Mouse (Mus musculus): ENCODE measurements around the gene Afmid. TPM values are rescaled to one million over a fixed set of nuclear protein-coding genes. Genes with fewer than 3 reads are reported as not detected.
"Not testable (repeated sequence)": the region's sequence is repeated elsewhere in the genome, so short reads cannot be mapped to it uniquely, and the experiment has no call there.

Afmid gene
- polyA plus RNA-seq, 2 experiments, result 5.3 to 10.4 TPM

GRCm38 (mm10) chr11:117782705-117783034 lies 43.1 kb upstream of the Afmid start:
- H3K4me2 ChIP-seq (replicated peaks; ENCODE audit: low read depth, low read length, severe bottlenecking), result peak overlapping the region; percentile 56
- no peak overlapping the region for H3K27ac ChIP-seq (replicated peaks; ENCODE audit: low read depth, low read length)
- DNase-seq (ENCODE audit: low spot score), result no peak
- peak overlapping the region; percentile 25 for H3K4me3 ChIP-seq (replicated peaks; ENCODE audit: low read length)
- no peak for TF ChIP-seq POLR2A (IDR thresholded peaks at IDR 0.05; ENCODE audit: borderline replicate concordance, extremely low read depth, insufficient read depth, insufficient read length)
- ATAC-seq (ENCODE audit: low FRiP score, low read depth), result no peak
- peaks cover 35% of the 10 kb centered on the region for H3K4me1 ChIP-seq (ENCODE audit: control insufficient read depth, insufficient read depth, low read length)
- peak overlapping the region; percentile 52; the same call in 1 of the 2 replicates for H3K9ac ChIP-seq (ENCODE audit: low read depth, low read length, severe bottlenecking)
- no peaks in the 10 kb centered on the region for H3K27me3 ChIP-seq (ENCODE audit: control insufficient read depth, insufficient read depth, low read length)
- H3K36me3 ChIP-seq (ENCODE audit: control insufficient read depth, insufficient read depth, low read length), result peaks cover 8% of the 10 kb centered on the region; the same call in 1 of the 2 replicates
- no peaks in the 10 kb centered on the region for H3K9me3 ChIP-seq (ENCODE audit: control insufficient read depth, low read length)
- 60% methylated on average over 9 of the region's 9 CpGs for WGBS

DNA sequence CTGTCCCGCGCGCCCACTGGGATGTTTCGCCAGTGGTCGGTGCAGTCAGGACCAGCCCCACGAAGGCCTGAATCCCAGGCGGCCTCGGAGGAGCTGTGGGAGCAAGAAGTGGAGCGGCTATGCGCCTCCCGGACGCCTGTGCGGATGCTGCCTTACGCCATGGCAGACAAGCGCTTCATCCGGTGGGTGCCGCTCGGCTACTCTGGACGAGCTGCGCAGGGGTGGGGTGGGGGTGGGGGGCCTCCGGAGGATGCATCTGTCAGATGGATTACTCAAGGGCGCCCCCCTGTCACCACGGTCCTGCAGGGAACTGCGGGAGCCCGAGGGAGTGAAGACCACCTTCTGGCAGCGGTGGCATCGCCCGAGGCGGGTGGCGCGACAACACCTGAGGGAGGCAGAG lies 42.6 kb upstream of the Afmid start:
- no peak for DNase-seq (ENCODE audit: low spot score)
- Histone ChIP-seq H3K36me3 (ENCODE audit: control insufficient read depth, insufficient read depth, low read length) (peaks cover 4% of the 10 kb centered on the region; the same call in 1 of the 2 replicates), H3K9ac (ENCODE audit: low read depth, low read length, severe bottlenecking) (peak overlapping the region; percentile 52; the same call in 1 of the 2 replicates), H3K4me3 (replicated peaks; ENCODE audit: low read length) (peak overlapping the region; percentile 25), H3K27me3 (ENCODE audit: control insufficient read depth, insufficient read depth, low read length) (no peaks in the 10 kb centered on the region), H3K27ac (replicated peaks; ENCODE audit: low read depth, low read length) (no peak overlapping the region), H3K4me2 (replicated peaks; ENCODE audit: low read depth, low read length, severe bottlenecking) (peak overlapping the region; percentile 56), H3K9me3 (ENCODE audit: control insufficient read depth, low read length) (no peaks in the 10 kb centered on the region), H3K4me1 (ENCODE audit: control insufficient read depth, insufficient read depth, low read length) (peaks cover 35% of the 10 kb centered on the region)
- 4% methylated on average over 27 of the region's 31 CpGs for WGBS
- no peak for ATAC-seq (ENCODE audit: low FRiP score, low read depth)
- TF ChIP-seq POLR2A (IDR thresholded peaks at IDR 0.05; ENCODE audit: borderline replicate concordance, extremely low read depth, insufficient read depth, insufficient read length), result no peak

DNA sequence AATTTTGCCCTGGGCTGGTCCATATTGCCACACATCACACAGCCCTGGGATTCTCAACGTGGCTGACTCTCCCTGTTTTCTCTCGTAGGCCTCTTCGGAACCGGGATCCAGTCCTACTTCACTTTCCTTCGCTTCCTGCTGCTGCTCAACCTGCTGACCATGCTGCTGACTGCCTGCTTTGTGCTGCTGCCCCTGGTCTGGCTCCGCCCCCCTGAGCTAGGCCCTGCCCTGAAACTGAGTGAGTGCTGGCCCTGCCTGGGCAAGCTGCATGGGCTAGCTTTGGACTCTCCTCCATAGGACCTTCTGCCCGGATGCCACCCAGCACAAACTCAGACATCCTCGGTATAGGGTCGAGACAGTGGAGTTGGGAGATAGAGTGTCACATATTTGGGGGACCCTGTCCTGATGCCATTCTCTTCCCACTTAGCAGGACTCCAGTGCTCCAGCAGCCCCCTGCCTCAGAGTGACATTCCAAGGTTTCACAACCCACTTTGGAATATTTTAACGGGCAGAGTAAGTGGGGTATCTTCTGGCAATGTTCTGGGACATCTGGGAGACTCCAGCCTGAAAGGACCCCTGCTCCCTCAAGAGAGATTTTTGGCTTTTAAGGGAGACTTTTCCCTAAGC lies 41.9 kb upstream of the Afmid start:
- no peaks in the 10 kb centered on the region for H3K36me3 ChIP-seq (ENCODE audit: control insufficient read depth, insufficient read depth, low read length)
- WGBS, result 35% methylated on average over 10 of the region's 10 CpGs
- no peak for ATAC-seq (ENCODE audit: low FRiP score, low read depth)
- H3K27me3 ChIP-seq (ENCODE audit: control insufficient read depth, insufficient read depth, low read length), result no peaks in the 10 kb centered on the region
- H3K4me2 ChIP-seq (replicated peaks; ENCODE audit: low read depth, low read length, severe bottlenecking), result peak overlapping the region; percentile 56
- H3K4me1 ChIP-seq (ENCODE audit: control insufficient read depth, insufficient read depth, low read length), result peaks cover 33% of the 10 kb centered on the region
- peak overlapping the region; percentile 52; the same call in 1 of the 2 replicates for H3K9ac ChIP-seq (ENCODE audit: low read depth, low read length, severe bottlenecking)
- H3K27ac ChIP-seq (replicated peaks; ENCODE audit: low read depth, low read length), result no peak overlapping the region
- no peaks in the 10 kb centered on the region for H3K9me3 ChIP-seq (ENCODE audit: control insufficient read depth, low read length)
- no peak for TF ChIP-seq POLR2A (IDR thresholded peaks at IDR 0.05; ENCODE audit: borderline replicate concordance, extremely low read depth, insufficient read depth, insufficient read length)
- H3K4me3 ChIP-seq (replicated peaks; ENCODE audit: low read length), result peak overlapping the region; percentile 25
- no peak for DNase-seq (ENCODE audit: low spot score)

- 10% methylated on average over 10 of the region's 10 CpGs for WGBS
- peaks cover 14% of the 10 kb centered on the region for H3K4me1 ChIP-seq (ENCODE audit: control insufficient read depth, insufficient read depth, low read length)
- H3K27ac ChIP-seq (replicated peaks; ENCODE audit: low read depth, low read length), result no peak overlapping the region
- H3K9me3 ChIP-seq (ENCODE audit: control insufficient read depth, low read length), result no peaks in the 10 kb centered on the region
- H3K4me2 ChIP-seq (replicated peaks; ENCODE audit: low read depth, low read length, severe bottlenecking), result no peak overlapping the region
- H3K27me3 ChIP-seq (ENCODE audit: control insufficient read depth, insufficient read depth, low read length), result no peaks in the 10 kb centered on the region
- DNase-seq (ENCODE audit: low spot score) (no peak), ATAC-seq (ENCODE audit: low FRiP score, low read depth) (no peak)
- H3K9ac ChIP-seq (ENCODE audit: low read depth, low read length, severe bottlenecking), result no peak overlapping the region
- H3K36me3 ChIP-seq (ENCODE audit: control insufficient read depth, insufficient read depth, low read length), result no peaks in the 10 kb centered on the region
- no peak overlapping the region for H3K4me3 ChIP-seq (replicated peaks; ENCODE audit: low read length)
- no peak for TF ChIP-seq POLR2A (IDR thresholded peaks at IDR 0.05; ENCODE audit: borderline replicate concordance, extremely low read depth, insufficient read depth, insufficient read length)
These were observed 39.4 kb upstream of the Afmid start for GRCm38 (mm10) chr11:117786294-117786693.

DNA sequence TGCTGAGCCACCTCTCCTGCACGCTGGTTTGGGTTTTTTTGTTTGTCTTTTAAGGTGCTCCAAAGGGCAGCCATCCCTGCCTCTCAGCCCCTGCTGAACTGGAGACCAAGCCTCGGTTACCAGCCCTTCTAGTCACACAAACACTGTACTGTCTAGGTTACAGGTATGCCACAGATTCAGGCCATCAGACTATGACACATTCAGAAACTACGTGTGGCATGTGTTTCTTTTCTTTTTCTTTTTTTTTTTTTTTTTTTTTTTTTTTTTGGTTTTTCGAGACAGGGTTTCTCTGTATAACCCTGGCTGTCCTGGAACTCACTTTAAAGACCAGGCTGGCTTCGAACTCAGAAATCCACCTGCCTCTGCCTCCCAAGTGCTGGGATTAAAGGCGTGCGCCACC lies 37.2 kb upstream of the Afmid start:
- H3K4me3 ChIP-seq (replicated peaks; ENCODE audit: low read length); H3K36me3 ChIP-seq (ENCODE audit: control insufficient read depth, insufficient read depth, low read length); ATAC-seq (ENCODE audit: low FRiP score, low read depth); H3K9me3 ChIP-seq (ENCODE audit: control insufficient read depth, low read length); H3K27ac ChIP-seq (replicated peaks; ENCODE audit: low read depth, low read length); DNase-seq (ENCODE audit: low spot score); H3K27me3 ChIP-seq (ENCODE audit: control insufficient read depth, insufficient read depth, low read length); H3K9ac ChIP-seq (ENCODE audit: low read depth, low read length, severe bottlenecking); H3K4me2 ChIP-seq (replicated peaks; ENCODE audit: low read depth, low read length, severe bottlenecking): not testable (repeated sequence)
- WGBS, result 74% methylated on average over 7 of the region's 7 CpGs
- H3K4me1 ChIP-seq (ENCODE audit: control insufficient read depth, insufficient read depth, low read length), result peaks cover 11% of the 10 kb centered on the region

Data from limb, embryonic 14.5 days (tissue).